Mouse (Mus musculus): ENCODE measurements at regions not wholly inside any gene's neighbourhood (a gene's known extent, or its start where the extent isn't known, plus 50 kb on each side); places are given as distances from the start of the nearest gene placed in this dataset.

DNA sequence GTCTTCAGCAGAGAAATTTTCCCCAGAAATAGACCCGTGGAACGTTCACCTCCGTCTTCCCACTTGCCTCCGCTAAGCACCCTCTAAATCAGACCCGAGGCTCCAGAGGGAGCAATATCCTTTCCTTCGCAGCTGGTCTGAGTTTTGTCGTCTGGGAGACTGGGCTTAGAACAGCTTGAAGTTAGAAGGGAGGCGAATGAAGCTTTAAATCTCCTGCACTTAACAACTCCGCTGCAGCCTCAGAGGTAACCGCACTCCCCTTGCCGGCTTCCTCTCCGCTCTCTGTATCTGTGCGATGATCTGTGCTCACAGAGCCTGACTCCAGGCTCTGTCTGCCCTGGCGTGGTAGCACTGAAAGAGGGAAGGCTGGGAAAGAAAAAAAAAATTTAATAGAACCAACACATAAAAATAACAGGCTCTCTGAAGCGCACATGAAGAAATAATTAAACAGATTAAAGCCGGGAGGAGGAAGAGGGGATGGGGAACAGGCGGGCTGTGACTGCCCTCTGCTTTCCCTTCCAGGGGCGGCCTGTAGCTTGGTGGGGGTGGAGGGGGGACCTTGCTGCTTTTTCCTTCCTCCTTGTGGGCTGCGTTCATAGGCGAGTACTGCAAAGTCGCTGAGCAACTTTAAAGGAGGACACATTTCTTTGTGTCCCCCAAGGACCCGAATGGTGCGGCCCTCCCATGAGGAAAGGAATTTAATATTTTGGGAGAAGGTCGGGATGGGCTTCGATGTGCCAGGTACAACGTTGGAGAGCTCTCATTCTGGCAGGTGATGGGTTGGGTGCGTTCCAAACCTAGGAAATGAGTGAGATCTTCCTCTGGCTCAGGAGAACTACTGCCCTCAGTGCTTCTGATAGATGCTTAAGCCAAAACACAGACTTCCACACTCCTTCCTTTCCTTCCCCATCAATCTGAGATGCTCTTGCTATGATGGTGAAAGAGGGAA is 529.9 kb upstream of the Adam5 start:
- no peak overlapping the region for H3K4me3 ChIP-seq (replicated peaks; ENCODE audit: extremely low read depth, low read depth, low read length)
- WGBS, result 21% methylated on average over 27 of the region's 27 CpGs

GRCm38 (mm10) chr8:25353405-25353804 is 529.2 kb upstream of the Adam5 start:
- WGBS, result 73% methylated on average over 7 of the region's 7 CpGs
- H3K4me3 ChIP-seq (replicated peaks; ENCODE audit: extremely low read depth, low read depth, low read length), result no peak overlapping the region
- DNase-seq, result no peak

More for the DNA sequence above, 529.9 kb upstream of the Adam5 start:
- no peaks in the 10 kb centered on the region for H3K4me1 ChIP-seq (ENCODE audit: control insufficient read depth, insufficient read depth, low read length)
- no peak for DNase-seq
- TF ChIP-seq CTCF (IDR thresholded peaks at IDR 0.05; ENCODE audit: insufficient read depth, low read length), result no peak
- TF ChIP-seq POLR2A (IDR thresholded peaks at IDR 0.05; ENCODE audit: borderline replicate concordance, extremely low read depth, low read depth, low read length), result no peak

GRCm38 (mm10) chr8:25348003-25348683 is 524.0 kb upstream of the Adam5 start:
- no peaks in the 10 kb centered on the region for H3K4me1 ChIP-seq (ENCODE audit: control insufficient read depth, insufficient read depth, low read length)
- 73% methylated on average over 10 of the region's 10 CpGs for WGBS
- no peak for DNase-seq
- no peak overlapping the region for H3K4me3 ChIP-seq (replicated peaks; ENCODE audit: extremely low read depth, low read depth, low read length)
- no peak for TF ChIP-seq CTCF (IDR thresholded peaks at IDR 0.05; ENCODE audit: insufficient read depth, low read length)
- TF ChIP-seq POLR2A (IDR thresholded peaks at IDR 0.05; ENCODE audit: borderline replicate concordance, extremely low read depth, low read depth, low read length), result no peak

More at GRCm38 (mm10) chr8:25353405-25353804, 529.2 kb upstream of the Adam5 start:
- no peaks in the 10 kb centered on the region for H3K4me1 ChIP-seq (ENCODE audit: control insufficient read depth, insufficient read depth, low read length)
- no peak for TF ChIP-seq POLR2A (IDR thresholded peaks at IDR 0.05; ENCODE audit: borderline replicate concordance, extremely low read depth, low read depth, low read length)
- no peak for TF ChIP-seq CTCF (IDR thresholded peaks at IDR 0.05; ENCODE audit: insufficient read depth, low read length)

GRCm38 (mm10) chr8:25343160-25343602 is 519.0 kb upstream of the Adam5 start:
- TF ChIP-seq POLR2A (IDR thresholded peaks at IDR 0.05; ENCODE audit: borderline replicate concordance, extremely low read depth, low read depth, low read length), result no peak
- no peak for TF ChIP-seq CTCF (IDR thresholded peaks at IDR 0.05; ENCODE audit: insufficient read depth, low read length)
- no peaks in the 10 kb centered on the region for H3K4me1 ChIP-seq (ENCODE audit: control insufficient read depth, insufficient read depth, low read length)
- no peak overlapping the region for H3K4me3 ChIP-seq (replicated peaks; ENCODE audit: extremely low read depth, low read depth, low read length)
- 61% methylated on average over 10 of the region's 10 CpGs for WGBS
- peak; percentile 17 for DNase-seq

DNA sequence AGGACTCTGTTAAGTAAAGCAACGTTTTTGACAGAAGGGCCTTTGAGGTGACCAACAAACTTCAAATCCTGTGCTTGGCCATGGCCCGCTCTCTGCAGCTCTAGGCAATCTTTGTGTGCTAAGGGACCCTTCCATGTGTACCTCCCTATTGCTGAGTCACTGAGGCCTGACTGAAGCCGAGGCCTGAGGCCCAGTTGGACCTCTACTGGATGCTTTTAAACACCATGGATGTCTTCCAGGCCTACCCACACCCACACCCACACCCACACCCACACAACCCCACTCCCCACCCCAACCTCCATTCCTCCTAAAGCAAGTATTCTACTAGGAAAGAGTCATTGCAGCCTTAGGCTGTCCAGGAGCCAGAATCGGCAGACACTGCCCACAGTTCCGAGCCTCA is 518.3 kb upstream of the Adam5 start:
- no peaks in the 10 kb centered on the region for H3K4me1 ChIP-seq (ENCODE audit: control insufficient read depth, insufficient read depth, low read length)
- WGBS, result 85% methylated on average over 5 of the region's 5 CpGs
- H3K4me3 ChIP-seq (replicated peaks; ENCODE audit: extremely low read depth, low read depth, low read length), result no peak overlapping the region
- DNase-seq, result no peak
- TF ChIP-seq POLR2A (IDR thresholded peaks at IDR 0.05; ENCODE audit: borderline replicate concordance, extremely low read depth, low read depth, low read length) (no peak), CTCF (IDR thresholded peaks at IDR 0.05; ENCODE audit: insufficient read depth, low read length) (no peak)

DNA sequence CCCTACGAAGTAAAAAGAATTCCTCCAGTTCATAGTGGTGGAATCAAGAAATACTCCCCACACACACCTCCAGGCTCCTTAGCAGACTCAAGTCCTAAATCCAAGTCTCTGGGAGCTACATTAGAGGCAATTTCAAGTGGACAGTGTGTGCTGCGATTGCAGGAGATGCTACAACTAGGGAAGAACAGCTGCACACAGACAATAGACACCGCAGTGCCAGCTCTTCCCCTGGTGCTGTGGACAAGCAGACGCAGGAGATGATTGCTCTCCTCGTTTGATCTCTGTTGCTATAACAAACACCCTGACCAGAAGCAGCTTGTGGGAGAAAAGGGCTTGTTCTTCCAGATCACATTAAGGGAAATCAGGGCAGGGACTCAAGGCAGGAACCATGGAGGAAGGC is 517.1 kb upstream of the Adam5 start:
- 53% methylated on average over 5 of the region's 5 CpGs for WGBS
- TF ChIP-seq POLR2A (IDR thresholded peaks at IDR 0.05; ENCODE audit: borderline replicate concordance, extremely low read depth, low read depth, low read length) (no peak), CTCF (IDR thresholded peaks at IDR 0.05; ENCODE audit: insufficient read depth, low read length) (no peak)
- H3K4me3 ChIP-seq (replicated peaks; ENCODE audit: extremely low read depth, low read depth, low read length), result no peak overlapping the region
- no peaks in the 10 kb centered on the region for H3K4me1 ChIP-seq (ENCODE audit: control insufficient read depth, insufficient read depth, low read length)
- no peak for DNase-seq

DNA sequence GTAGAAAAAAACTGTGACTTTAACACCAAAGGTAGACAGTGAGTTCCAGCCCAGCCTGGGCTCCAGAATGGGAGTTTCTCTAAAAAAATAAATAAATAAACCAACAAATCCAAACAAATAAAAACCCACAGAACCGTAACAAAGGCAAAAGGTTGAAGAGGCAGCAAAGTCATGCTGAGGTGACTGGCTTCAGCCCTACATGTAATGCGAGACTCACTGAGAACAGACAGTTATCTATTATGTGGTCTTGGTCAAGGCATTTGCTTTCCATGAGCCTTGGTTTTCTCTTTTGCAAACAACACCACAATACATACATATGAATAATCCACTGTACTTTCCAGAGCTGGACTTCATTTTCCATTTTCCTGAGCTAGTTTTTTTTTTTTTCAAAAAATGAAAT is 516.6 kb upstream of the Adam5 start:
- DNase-seq, result no peak
- no peak overlapping the region for H3K4me3 ChIP-seq (replicated peaks; ENCODE audit: extremely low read depth, low read depth, low read length)
- WGBS, result 87% methylated on average over 2 of the region's 2 CpGs
- TF ChIP-seq CTCF (IDR thresholded peaks at IDR 0.05; ENCODE audit: insufficient read depth, low read length), result no peak
- TF ChIP-seq POLR2A (IDR thresholded peaks at IDR 0.05; ENCODE audit: borderline replicate concordance, extremely low read depth, low read depth, low read length), result no peak
- H3K4me1 ChIP-seq (ENCODE audit: control insufficient read depth, insufficient read depth, low read length), result no peaks in the 10 kb centered on the region

GRCm38 (mm10) chr8:25332120-25332607 is 508.0 kb upstream of the Adam5 start:
- H3K4me3 ChIP-seq (replicated peaks; ENCODE audit: extremely low read depth, low read depth, low read length), result no peak overlapping the region
- DNase-seq, result no peak
- WGBS, result 80% methylated on average over 8 of the region's 8 CpGs
- H3K4me1 ChIP-seq (ENCODE audit: control insufficient read depth, insufficient read depth, low read length), result peaks cover 3% of the 10 kb centered on the region; the same call in 1 of the 2 replicates
- TF ChIP-seq CTCF (IDR thresholded peaks at IDR 0.05; ENCODE audit: insufficient read depth, low read length), result no peak
- no peak for TF ChIP-seq POLR2A (IDR thresholded peaks at IDR 0.05; ENCODE audit: borderline replicate concordance, extremely low read depth, low read depth, low read length)

DNA sequence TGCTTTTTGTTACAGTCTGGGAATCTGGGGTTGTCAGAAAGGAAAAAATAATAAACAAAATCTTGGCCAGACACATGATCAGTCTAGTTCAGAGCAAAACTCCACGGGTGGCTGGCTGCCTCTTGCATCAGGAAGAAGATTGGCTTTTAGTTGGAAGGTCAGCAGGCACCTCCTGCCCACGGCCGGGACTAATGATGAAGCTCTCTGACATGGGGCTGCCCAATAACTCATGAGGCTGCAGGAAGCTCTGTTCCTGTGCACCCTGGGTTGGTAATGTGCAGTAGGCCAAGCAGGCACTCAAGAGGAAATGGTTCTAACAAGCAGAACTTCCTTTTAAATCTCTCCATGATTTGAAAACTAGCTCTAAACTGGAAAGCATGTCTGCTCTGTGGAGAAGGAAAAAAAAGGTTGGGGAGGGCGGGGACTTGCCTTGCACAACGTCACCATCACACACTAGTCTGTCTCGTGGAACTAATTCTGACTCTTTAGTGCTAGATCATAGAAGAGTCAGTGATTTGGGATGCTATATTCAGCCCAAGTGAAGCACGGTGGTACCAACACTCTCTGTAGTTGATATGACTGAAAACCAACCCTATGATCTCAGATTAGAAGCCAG is 507.1 kb upstream of the Adam5 start:
- H3K4me3 ChIP-seq (replicated peaks; ENCODE audit: extremely low read depth, low read depth, low read length), result no peak overlapping the region
- peaks cover 3% of the 10 kb centered on the region; the same call in 1 of the 2 replicates for H3K4me1 ChIP-seq (ENCODE audit: control insufficient read depth, insufficient read depth, low read length)
- TF ChIP-seq POLR2A (IDR thresholded peaks at IDR 0.05; ENCODE audit: borderline replicate concordance, extremely low read depth, low read depth, low read length), result no peak
- WGBS, result 36% methylated on average over 7 of the region's 7 CpGs
- no peak for DNase-seq

Measured in lung, adult 2 months (tissue).